Mouse (Mus musculus) adrenal gland, postnatal 36 days (tissue): Measurements from ENCODE around the gene Nynrin. TPM values are rescaled to one million over a fixed set of nuclear protein-coding genes. Genes with fewer than 3 reads are reported as not detected.

ENCODE experiments used
- DNase-seq, 2 experiments: peaks; one replicate each; pipeline ENCODE4 v3.0.0; 2021; ENCODE audit warnings: mixed read lengths in 1 of 2
- total RNA-seq, 2 experiments: library from RNA; stranded (reverse); gene quantifications; 2 replicates each; pipeline ENCODE4 v1.2.3; 2021

The Nynrin gene
- total RNA-seq, 2 experiments from 2014 or later: 9.4 to 10.7 TPM

GRCm38 (mm10) chr14:55840853-55841366 lies 12.9 kb upstream of the Nynrin start:
- DNase-seq: no peak

GRCm38 (mm10) chr14:55842794-55843193 lies 11.0 kb upstream of the Nynrin start:
- DNase-seq: peak in 1 of 2 experiments; percentile 47

- DNase-seq: no peak
Observed at GRCm38 (mm10) chr14:55845506-55846294, 8.1 kb upstream of the Nynrin start.

- no peak for DNase-seq
Observed at GRCm38 (mm10) chr14:55850885-55851284, 2.9 kb upstream of the Nynrin start.

GRCm38 (mm10) chr14:55852646-55853551 lies 911 bp upstream of the Nynrin start:
- DNase-seq: no peak

GRCm38 (mm10) chr14:55854406-55855100 lies 743 bp downstream of the Nynrin start:
- DNase-seq: no peak

GRCm38 (mm10) chr14:55855101-55855561 lies 1.3 kb downstream of the Nynrin start:
- DNase-seq: peak in 1 of 2 experiments; percentile 50

- no peak for DNase-seq
Observed at GRCm38 (mm10) chr14:55857588-55857987, 3.8 kb downstream of the Nynrin start.

- DNase-seq: no peak
Observed at GRCm38 (mm10) chr14:55862186-55862585, 8.4 kb downstream of the Nynrin start.

- DNase-seq: no peak
Observed at GRCm38 (mm10) chr14:55862970-55863369, 9.2 kb downstream of the Nynrin start.

GRCm38 (mm10) chr14:55863773-55864172 lies 10.0 kb downstream of the Nynrin start:
- DNase-seq: peak; percentile 73 to 83

- peak; percentile 50 to 66 for DNase-seq
Observed at GRCm38 (mm10) chr14:55866962-55867361, 13.2 kb downstream of the Nynrin start.

- DNase-seq: no peak
Observed at GRCm38 (mm10) chr14:55868230-55869026, 14.6 kb downstream of the Nynrin start.

GRCm38 (mm10) chr14:55869538-55869937 lies 15.7 kb downstream of the Nynrin start:
- DNase-seq: no peak

GRCm38 (mm10) chr14:55872039-55872438 lies 18.2 kb downstream of the Nynrin start:
- DNase-seq: no peak

- DNase-seq: no peak
Observed at GRCm38 (mm10) chr14:55872551-55872950, 18.7 kb downstream of the Nynrin start.

GRCm38 (mm10) chr14:55873242-55873713 lies 19.5 kb downstream of the Nynrin start:
- no peak for DNase-seq

- peak; percentile 79 to 83 for DNase-seq
Observed at GRCm38 (mm10) chr14:55873714-55874683, 20.2 kb downstream of the Nynrin start.

- DNase-seq: no peak
Observed at GRCm38 (mm10) chr14:55877469-55878315, 23.9 kb downstream of the Nynrin start.
